Mouse (Mus musculus) stomach, postnatal 0 days (tissue): ENCODE data around the gene Fgfr2. TPM values are rescaled to one million over a fixed set of nuclear protein-coding genes. Genes with fewer than 3 reads are reported as not detected.

Experiments used
- ATAC-seq: fragments of 200-750 bp; cut with Nextera tagmentation; 2 replicates; pipeline ENCODE4 v1.8.0; 2017; ENCODE audit not compliant: low FRiP score, low TSS enrichment
- DNase-seq: peaks from one replicate; pipeline ENCODE4 v3.0.0-alpha.2; 2016; ENCODE audit warnings: low spot score
- H3K27ac ChIP-seq: fragments of 300-500 bp; sonication (generic); replicated peaks from 2 replicates; pipeline ENCODE4 v1.5.1; 2014; ENCODE audit warnings: mild to moderate bottlenecking, control low read depth
- H3K27me3 ChIP-seq: fragments of 300-500 bp; sonication (generic); 2 replicates; pipeline ENCODE4 v1.6.1; 2014; ENCODE audit warnings: low read length; ENCODE audit not compliant: control insufficient read depth, insufficient read depth
- H3K36me3 ChIP-seq: fragments of 300-500 bp; sonication (generic); 2 replicates; pipeline ENCODE4 v1.6.1; 2014; ENCODE audit warnings: low read length, mixed read lengths; ENCODE audit not compliant: control insufficient read depth, insufficient read depth
- H3K4me1 ChIP-seq: fragments of 300-500 bp; sonication (generic); replicated peaks from 2 replicates; pipeline ENCODE4 v1.6.1; 2014; ENCODE audit warnings: antibody characterized with exemption; ENCODE audit not compliant: control insufficient read depth, insufficient read depth
- H3K4me2 ChIP-seq: fragments of 300-500 bp; sonication (generic); replicated peaks from 2 replicates; pipeline ENCODE4 v1.6.1; 2014; ENCODE audit warnings: low read depth, mild to moderate bottlenecking, control low read depth, moderate library complexity
- H3K4me3 ChIP-seq: fragments of 300-500 bp; sonication (generic); 2 replicates; pipeline ENCODE4 v1.5.1; 2014; ENCODE audit warnings: low read depth, low read length, control low read depth
- H3K9ac ChIP-seq: fragments of 300-500 bp; sonication (generic); 2 replicates; pipeline ENCODE4 v1.6.1; 2014; ENCODE audit warnings: mild to moderate bottlenecking, low read length, control low read depth, mixed read lengths
- H3K9me3 ChIP-seq: fragments of 300-500 bp; sonication (generic); 2 replicates; pipeline ENCODE4 v1.6.1; 2016; ENCODE audit warnings: low read length; ENCODE audit not compliant: control insufficient read depth
- CTCF ChIP-seq: IDR thresholded peaks from 2 replicates; pipeline ENCODE4 v1.5.1; 2016; ENCODE audit warnings: antibody characterized with exemption, low read depth, mild to moderate bottlenecking, moderate library complexity
- EP300 ChIP-seq: optimal IDR thresholded peaks from 2 replicates; pipeline ENCODE3; 2016; ENCODE audit warnings: antibody characterized with exemption
- WGBS: fragments of 180-500 bp; shearing (Covaris S2); extraction: QIAGEN DNeasy Blood & Tissue Kit; methylation state at CpG from one replicate; pipeline ENCODE4 v1.1.7; 2014; 5-methylcytosine and 5-hydroxymethylcytosine counted together
- polyA plus RNA-seq: library from polyadenylated mRNA; unstranded; fragments of >200 nt; fragmentation: Nextera tagmentation; extraction: Ambion mirVana; gene quantifications from 2 replicates; pipeline ENCODE4 v1.2.1, GENCODE M21; 2015

Fgfr2 gene
- polyA plus RNA-seq, 1 experiment from 2014 or later: 60.8 TPM

DNA sequence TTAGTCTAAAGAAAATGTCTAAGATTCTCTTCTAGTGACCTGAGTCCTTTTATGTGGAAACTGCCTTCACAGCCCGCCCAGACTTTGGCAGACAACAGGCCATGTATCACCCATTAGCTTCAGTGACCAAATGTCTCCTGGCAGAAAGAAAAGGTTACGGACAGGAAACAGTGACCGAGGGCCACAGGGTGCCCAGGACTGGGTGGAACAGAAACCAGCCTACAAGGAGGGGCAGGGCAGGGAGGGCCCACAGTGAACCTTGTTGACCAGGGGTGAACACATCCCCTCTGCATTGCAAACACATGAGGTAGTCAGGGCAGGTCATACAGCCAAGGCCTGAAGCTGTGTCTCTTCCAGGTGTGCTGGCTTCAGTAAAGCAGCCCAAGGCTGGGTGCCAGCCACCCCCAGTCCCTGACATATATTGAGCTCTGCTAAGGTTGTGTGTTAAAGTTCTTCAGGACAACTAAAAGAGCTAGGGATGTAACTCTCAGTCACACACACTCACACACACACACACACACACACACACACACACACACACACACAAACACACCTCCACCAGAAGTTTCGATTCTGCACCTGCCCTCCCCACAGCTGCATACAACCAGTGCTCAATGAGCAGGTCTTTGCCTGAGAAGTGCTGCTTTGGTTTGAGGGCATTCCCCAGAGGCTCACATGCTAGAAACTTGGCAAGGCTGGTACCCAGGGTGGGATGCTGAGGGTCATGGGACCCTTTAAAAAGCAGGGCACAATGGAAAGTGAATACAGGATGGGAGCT is 855.2 kb downstream of the Fgfr2 start:
- ATAC-seq: peak; percentile 76
- Histone ChIP-seq H3K9ac (no peak overlapping the region), H3K27ac (no peak overlapping the region), H3K4me2 (no peak overlapping the region), H3K27me3 (no peaks in the 10 kb centered on the region), H3K9me3 (no peaks in the 10 kb centered on the region), H3K4me1 (no peaks in the 10 kb centered on the region; the same call in 1 of the 2 replicates), H3K36me3 (peaks cover 19% of the 10 kb centered on the region; the same call in 1 of the 2 replicates), H3K4me3 (no peak overlapping the region)
- 75% methylated on average over 4 of the region's 4 CpGs for WGBS
- DNase-seq: no peak
- TF ChIP-seq CTCF (no peak), EP300 (no peak)

DNA sequence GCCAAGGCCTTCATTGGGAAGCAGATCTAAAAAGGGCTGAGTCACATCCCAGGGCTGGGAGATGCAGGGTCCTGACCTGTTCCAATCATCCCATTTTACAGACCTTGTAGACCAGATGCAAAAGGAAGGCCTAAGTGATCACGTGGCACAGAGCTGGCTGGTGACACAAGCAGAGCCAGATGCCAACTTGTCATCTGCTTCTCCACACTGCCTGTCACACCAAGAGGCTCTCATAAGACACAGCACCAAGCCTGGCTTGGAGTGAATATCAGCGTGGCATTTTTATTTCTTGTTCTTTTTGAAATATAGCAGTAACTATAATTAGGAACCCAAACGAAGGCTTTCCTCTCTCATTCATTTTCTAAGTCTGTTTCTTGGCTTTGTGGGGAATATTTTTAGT is 858.4 kb downstream of the Fgfr2 start:
- Histone ChIP-seq H3K9me3 (no peaks in the 10 kb centered on the region), H3K27me3 (no peaks in the 10 kb centered on the region), H3K4me3 (no peak overlapping the region), H3K4me2 (no peak overlapping the region), H3K4me1 (no peaks in the 10 kb centered on the region; the same call in 1 of the 2 replicates), H3K36me3 (peaks cover 22% of the 10 kb centered on the region; the same call in 1 of the 2 replicates), H3K9ac (no peak overlapping the region), H3K27ac (no peak overlapping the region)
- 70% methylated on average over 3 of the region's 3 CpGs for WGBS
- ATAC-seq (no peak), DNase-seq (no peak)
- TF ChIP-seq EP300: no peak
- TF ChIP-seq CTCF: no peak

DNA sequence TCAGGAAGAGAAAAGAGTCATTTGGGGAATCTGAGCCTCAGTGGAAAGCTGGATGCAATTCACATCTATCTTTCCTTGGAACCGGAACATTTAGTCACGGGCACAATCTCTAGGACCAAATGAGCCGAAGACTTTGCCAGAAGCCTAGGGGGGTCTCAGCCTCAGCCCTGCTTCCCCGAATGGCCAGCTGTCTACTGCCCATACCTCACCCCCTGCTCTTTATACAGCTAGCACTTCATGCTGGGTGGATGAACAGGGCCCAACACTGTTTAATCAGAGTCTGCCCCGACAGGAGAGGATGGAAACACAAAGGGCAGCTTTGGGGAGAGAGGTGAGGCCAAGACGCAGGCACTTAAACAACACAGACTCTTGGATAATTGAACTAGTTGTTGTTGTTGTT is 860.0 kb downstream of the Fgfr2 start:
- H3K36me3 ChIP-seq: peaks cover 15% of the 10 kb centered on the region; the same call in 1 of the 2 replicates
- ATAC-seq: no peak
- TF ChIP-seq CTCF (no peak), EP300 (no peak)
- no peak overlapping the region for H3K4me3 ChIP-seq
- H3K4me1 ChIP-seq: peaks cover 2% of the 10 kb centered on the region
- no peaks in the 10 kb centered on the region for H3K9me3 ChIP-seq
- H3K27me3 ChIP-seq: no peaks in the 10 kb centered on the region
- WGBS: 69% methylated on average over 6 of the region's 6 CpGs
- no peak for DNase-seq
- H3K27ac ChIP-seq: peak overlapping the region; percentile 61; the same call in 1 of the 2 replicates
- no peak overlapping the region for H3K9ac ChIP-seq
- H3K4me2 ChIP-seq: no peak overlapping the region

DNA sequence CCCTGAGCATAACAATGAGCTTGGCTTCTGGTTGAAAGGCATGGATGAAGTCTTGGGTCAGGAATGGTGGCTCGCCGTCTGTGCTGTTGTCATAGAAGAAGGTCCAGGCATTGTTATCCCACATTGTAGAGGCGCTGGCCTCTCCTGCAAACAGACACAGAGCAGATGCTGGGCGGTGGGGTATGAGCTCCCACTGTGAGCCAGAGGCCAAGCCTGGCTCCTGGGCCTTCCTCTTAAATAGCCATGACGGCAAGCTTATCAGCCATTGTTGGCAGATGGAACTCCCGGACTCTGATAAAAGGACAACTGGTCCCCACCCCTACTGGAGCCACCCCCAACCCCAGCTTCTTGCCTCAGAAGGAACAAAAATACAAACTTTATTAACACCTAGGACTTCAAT is 860.5 kb downstream of the Fgfr2 start:
- no peak overlapping the region for H3K4me3 ChIP-seq
- H3K27me3 ChIP-seq: no peaks in the 10 kb centered on the region
- ATAC-seq (no peak), DNase-seq (no peak)
- peaks cover 2% of the 10 kb centered on the region; the same call in 1 of the 2 replicates for H3K4me1 ChIP-seq
- H3K27ac ChIP-seq: peak overlapping the region; percentile 61; the same call in 1 of the 2 replicates
- H3K36me3 ChIP-seq: peaks cover 14% of the 10 kb centered on the region; the same call in 1 of the 2 replicates
- H3K4me2 ChIP-seq: no peak overlapping the region
- TF ChIP-seq EP300 (no peak), CTCF (no peak)
- WGBS: 64% methylated on average over 6 of the region's 6 CpGs
- H3K9ac ChIP-seq: 0 out of 2 replicates have a peak overlapping the region, but pooled peaks have one; percentile 4
- H3K9me3 ChIP-seq: no peaks in the 10 kb centered on the region

DNA sequence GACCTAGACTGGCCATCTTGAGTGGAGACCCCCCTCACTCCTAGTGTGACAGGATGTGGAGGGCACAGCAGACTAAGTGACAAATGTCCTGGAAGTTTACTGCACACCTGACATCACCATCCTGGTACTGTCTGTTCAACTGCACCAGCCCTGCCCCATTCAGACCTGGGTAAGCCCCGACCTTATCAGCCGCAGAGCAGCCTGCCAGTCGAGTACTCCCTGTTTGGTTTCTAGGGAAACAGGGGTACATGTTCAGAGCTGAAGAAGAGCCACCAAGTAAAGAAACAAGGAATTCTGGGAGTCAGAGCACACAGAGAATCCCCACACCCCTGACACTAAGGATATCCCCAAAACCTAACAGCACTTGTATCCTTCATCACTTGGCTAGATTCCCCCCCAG is 861.3 kb downstream of the Fgfr2 start:
- no peaks in the 10 kb centered on the region for H3K27me3 ChIP-seq
- DNase-seq (no peak), ATAC-seq (0 out of 2 replicates have a peak, but pooled peaks have one; percentile 13)
- no peak overlapping the region for H3K27ac ChIP-seq
- WGBS: 31% methylated on average over 3 of the region's 3 CpGs
- TF ChIP-seq EP300 (no peak), CTCF (no peak)
- H3K4me3 ChIP-seq: no peak overlapping the region
- no peaks in the 10 kb centered on the region for H3K9me3 ChIP-seq
- peaks cover 2% of the 10 kb centered on the region; the same call in 1 of the 2 replicates for H3K4me1 ChIP-seq
- no peak overlapping the region for H3K9ac ChIP-seq
- H3K4me2 ChIP-seq: no peak overlapping the region
- peaks cover 14% of the 10 kb centered on the region; the same call in 1 of the 2 replicates for H3K36me3 ChIP-seq

DNA sequence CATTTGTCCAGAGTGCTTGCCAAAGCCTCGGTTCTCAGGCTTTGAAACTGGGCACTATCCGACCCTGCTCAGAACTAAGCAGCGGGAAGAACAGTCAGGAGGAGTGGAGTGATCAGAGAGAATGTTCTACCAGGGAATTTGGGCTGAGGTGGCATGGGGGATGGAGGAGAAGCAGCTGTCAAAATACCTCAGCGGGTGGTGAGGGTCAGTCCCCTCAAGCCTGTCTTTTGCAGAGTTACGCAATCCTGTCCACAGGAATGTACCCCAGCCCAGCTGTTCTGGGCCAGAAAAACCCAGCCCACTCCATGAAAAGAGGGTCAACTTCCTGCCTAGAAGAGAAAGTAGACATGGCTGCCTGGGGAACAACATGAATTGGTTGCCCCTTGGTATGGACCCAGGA is 862.5 kb downstream of the Fgfr2 start:
- Histone ChIP-seq H3K4me1 (peaks cover 2% of the 10 kb centered on the region; the same call in 1 of the 2 replicates), H3K9me3 (no peaks in the 10 kb centered on the region), H3K27me3 (no peaks in the 10 kb centered on the region), H3K4me3 (no peak overlapping the region), H3K27ac (0 out of 2 replicates have a peak overlapping the region, but pooled peaks have one; percentile 4), H3K9ac (no peak overlapping the region), H3K36me3 (peaks cover 6% of the 10 kb centered on the region; the same call in 1 of the 2 replicates), H3K4me2 (no peak overlapping the region)
- ATAC-seq: no peak
- no peak for DNase-seq
- TF ChIP-seq CTCF: no peak
- TF ChIP-seq EP300: no peak
- WGBS: 57% methylated on average over 5 of the region's 5 CpGs
